Mouse (Mus musculus) layer of hippocampus, postnatal 10 days (tissue): ENCODE measurements around the gene Ninl. TPM values are rescaled to one million over a fixed set of nuclear protein-coding genes. Genes with fewer than 3 reads are reported as not detected.

Experiments used
- DNase-seq, 2 experiments: peaks; one replicate each; pipeline ENCODE4 v3.0.0; 2021; ENCODE audit warnings: low spot score in 2 of 2
- total RNA-seq, 2 experiments: library from RNA; stranded (reverse); gene quantifications; 2 replicates each; pipeline ENCODE4 v1.2.3; 2021

Gene Ninl
- total RNA-seq, 2 experiments from 2014 or later: 10.6 to 11.0 TPM

- DNase-seq: no peak
Measured at GRCm38 (mm10) chr2:150999021-150999420, 40.2 kb downstream of the Ninl start.

DNA sequence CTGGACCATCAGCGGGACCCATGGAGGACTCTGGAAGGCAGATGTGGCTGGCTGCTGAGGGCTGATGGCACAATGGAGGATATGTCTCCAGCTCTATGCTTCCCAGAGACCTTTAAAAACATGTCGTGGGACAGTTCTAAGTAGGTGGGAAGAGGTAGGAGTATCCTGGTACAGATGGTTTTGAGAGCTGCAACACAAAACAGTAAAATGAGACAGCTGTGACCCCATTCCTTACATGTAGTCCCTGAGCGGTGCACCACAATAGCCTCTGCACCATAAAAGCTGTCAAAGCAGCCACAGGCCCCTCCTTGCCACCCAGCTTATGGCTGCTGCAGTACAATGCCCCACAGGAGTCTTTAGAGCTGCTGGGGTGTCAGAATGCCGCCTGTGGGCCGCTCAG is 41.6 kb downstream of the Ninl start:
- no peak for DNase-seq

- DNase-seq: no peak
Measured at GRCm38 (mm10) chr2:150995324-150995723, 43.9 kb downstream of the Ninl start.

GRCm38 (mm10) chr2:150991050-150991449 is 48.1 kb downstream of the Ninl start:
- DNase-seq: no peak

DNA sequence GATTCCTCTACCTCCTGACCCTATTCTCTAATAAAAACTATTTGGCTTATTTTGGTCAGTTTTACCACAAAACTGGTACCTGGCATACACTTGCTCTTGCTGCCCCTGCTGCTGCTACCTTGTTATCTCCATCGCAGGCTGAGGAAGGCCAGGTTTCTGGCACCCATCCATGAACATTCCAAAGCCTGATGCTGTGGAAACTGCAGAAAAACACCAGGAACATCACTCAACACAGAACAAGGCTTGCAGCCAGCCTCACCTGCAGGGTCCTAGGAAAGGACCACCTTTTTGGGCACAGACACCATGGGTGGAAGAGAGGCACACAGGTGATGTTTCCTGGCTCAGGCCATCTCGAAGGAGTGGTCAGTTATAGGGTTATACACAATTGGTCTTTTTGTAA is 48.7 kb downstream of the Ninl start:
- no peak for DNase-seq

DNA sequence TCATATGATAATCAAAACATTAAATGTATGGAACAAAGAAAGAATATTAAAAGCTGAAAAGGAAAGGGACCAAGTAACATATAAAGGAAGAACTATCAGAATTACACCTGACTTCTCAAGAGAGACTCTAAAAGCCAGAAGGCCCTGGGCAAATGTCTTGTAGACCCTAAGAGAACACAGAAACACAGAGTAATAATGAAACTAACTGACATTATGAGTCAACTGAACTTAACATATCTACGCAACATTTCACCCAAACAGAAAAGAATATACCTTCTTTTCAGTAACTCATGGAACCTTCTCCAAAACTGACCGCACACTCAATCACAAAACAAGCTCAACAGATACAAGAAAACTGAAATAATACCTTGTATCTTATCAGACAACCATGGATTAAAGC is 53.8 kb downstream of the Ninl start:
- DNase-seq: no peak

GRCm38 (mm10) chr2:150982051-150982450 is 57.1 kb downstream of the Ninl start:
- no peak for DNase-seq

DNA sequence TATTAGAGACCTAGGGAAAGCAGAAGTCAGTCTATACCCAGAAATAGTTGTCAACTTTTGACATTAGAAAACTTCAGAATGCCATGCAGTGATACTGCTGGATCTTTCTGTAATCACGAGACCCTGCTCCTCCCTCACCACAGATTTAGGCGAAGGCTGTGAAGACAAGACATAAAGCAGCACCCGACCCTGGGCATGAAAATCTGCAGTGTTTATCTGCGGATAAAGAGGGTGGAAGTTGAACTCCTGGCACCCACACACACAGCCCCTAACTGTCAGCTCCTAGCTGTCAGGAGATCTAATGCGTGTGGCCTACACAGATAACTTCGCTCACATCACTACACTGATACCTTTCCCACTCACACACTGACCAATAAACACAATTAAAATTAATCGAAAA is 57.7 kb downstream of the Ninl start:
- no peak for DNase-seq

- DNase-seq: no peak
Measured at GRCm38 (mm10) chr2:150979861-150980620, 59.1 kb downstream of the Ninl start.

DNA sequence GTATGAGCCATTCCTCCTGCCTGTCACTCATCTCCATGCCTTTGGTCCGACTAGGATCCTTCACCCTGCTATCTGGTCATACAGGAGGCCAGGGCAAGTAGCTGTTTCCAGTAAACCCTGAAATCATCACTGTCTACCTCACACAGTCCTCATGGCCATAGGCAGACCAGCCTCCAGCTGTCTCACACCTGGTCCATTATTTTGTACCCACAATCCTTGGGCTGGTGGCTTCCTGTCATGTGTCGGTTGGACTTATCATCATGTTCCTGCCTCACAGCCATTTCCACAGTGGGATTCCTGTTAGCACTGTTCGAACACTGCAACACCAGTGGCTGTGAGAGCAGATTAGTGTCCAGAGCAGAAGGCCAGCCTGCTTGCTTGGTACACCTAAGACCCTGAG is 60.4 kb downstream of the Ninl start:
- no peak for DNase-seq

GRCm38 (mm10) chr2:150977676-150978075 is 61.5 kb downstream of the Ninl start:
- DNase-seq: no peak

- DNase-seq: no peak
Measured at GRCm38 (mm10) chr2:150976871-150977270, 62.3 kb downstream of the Ninl start.

GRCm38 (mm10) chr2:150973401-150974115 is 65.6 kb downstream of the Ninl start:
- no peak for DNase-seq

DNA sequence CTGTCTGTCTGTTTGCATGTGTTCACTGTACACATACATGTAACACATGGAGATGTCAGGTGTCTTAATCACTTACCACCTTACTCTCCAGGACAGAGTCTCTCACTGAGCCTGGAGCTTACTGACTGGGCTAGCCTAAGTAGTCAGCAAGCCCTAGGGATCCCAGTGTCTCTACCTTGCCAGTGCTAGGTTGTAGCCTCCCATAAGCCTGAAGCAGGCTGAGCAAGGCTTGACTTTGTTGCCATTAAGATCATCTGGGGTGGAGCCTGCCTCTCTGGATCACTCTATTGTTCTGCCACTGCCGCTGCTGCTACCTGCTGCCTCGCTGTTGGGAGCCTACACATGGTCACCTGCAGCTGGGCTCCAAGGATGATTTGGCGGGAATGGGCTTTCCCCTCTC is 66.5 kb downstream of the Ninl start:
- no peak for DNase-seq

DNA sequence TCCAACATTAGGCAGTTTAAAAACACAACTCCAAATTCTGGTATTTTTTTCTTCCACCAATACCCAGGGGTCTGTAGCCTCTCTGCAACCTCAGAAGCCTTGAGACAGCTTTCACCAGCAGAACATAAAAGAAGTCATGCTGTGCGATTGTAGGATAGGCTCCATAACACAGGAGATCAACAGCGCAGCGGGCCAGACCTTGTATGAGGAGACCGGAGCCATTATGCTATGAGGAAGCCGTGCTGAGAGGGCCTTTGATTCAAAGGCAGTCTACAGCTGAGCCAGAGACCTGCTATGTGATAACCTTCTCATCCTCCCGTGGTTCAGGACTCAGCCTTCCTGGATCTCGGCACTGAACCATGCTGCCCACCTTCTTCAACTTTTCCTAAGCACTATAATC is 67.3 kb downstream of the Ninl start:
- DNase-seq: no peak

GRCm38 (mm10) chr2:150969231-150969630 is 70.0 kb downstream of the Ninl start:
- DNase-seq: no peak

- DNase-seq: no peak
Measured at GRCm38 (mm10) chr2:150967491-150967890, 71.7 kb downstream of the Ninl start.

GRCm38 (mm10) chr2:150965951-150966350 is 73.2 kb downstream of the Ninl start:
- no peak for DNase-seq

DNA sequence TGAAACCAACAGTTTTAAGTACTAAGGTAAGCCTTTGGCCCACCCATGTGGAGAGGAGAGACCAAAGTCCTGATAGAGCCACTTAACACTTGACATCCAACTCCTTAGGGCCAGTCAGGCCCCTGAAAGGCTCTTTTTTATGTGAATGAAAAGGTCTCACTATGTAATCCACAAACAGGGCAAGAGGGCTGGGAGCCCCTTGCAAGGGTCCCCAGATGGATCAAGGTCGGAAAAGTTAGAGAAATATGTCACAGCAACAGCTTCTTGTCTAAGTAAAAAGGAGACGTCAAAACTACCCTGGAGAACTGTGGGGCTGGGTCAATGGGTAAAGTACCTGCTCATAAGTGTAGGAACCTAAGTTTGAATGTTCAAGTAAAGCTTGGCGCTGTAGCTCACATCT is 74.5 kb downstream of the Ninl start:
- no peak for DNase-seq

- DNase-seq: no peak
Measured at GRCm38 (mm10) chr2:150963246-150963645, 75.9 kb downstream of the Ninl start.

DNA sequence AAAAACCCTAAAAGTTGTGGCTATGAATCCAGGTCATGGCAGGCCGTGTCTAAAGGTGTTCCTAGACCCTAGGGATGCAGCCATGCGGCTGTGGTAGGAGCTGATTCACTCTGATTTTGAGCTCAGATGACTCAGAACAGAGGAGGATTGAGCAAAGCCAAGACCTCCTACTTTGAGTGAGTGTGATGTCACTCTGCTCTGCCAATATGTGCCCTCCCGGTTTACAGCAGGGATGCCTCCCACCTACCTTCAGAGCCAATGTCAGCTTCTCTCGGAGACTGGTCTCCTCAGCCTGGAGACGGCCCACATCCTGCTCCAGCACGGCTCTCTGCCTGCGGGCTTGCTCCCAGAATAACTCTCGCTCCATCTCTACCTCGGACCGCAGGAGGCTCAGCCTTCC is 79.7 kb downstream of the Ninl start:
- DNase-seq: no peak

GRCm38 (mm10) chr2:150955859-150956258 is 83.3 kb downstream of the Ninl start:
- DNase-seq: no peak

DNA sequence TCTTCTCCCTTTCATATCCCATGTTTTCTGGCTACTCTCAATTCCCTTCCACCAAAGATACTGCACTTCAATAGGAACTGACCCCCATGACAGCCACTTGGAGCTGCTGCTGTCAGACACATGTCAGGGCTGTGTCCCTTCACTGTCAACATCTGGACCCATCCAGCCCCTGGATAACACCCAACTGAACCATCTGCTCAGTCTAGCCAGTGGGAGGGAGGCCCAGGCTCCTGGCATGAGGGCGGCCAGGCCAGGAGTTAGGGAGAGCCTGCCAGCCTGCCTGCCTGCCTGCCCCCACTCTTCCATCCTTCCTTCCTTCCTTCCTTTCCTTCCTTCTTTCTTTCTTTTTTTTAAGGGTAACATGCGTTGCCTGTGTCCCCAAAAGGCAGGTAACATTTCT is 88.0 kb downstream of the Ninl start:
- no peak for DNase-seq
